Mouse (Mus musculus) mouse embryonic stem cell (cell line): Measurements from ENCODE around the gene Pmm1.
"Not testable (repeated sequence)": the region's sequence is repeated elsewhere in the genome, so short reads cannot be mapped to it uniquely, and the experiment has no call there.

Experiments used
- in situ Hi-C, 2 experiments: fragments of 300-500 bp; cut with MboI; formaldehyde crosslinking; loops; 1 replicate in 1 of 2; 3 replicates in 1 of 2; pipeline ENCODE4 v1.14.3; 2019 to 2020; ENCODE audit warnings: low sequenced_read_pairs in 2 of 2, low pct_unique_long_range_greater_than_20kb in 1 of 2, mixed read lengths in 1 of 2; ENCODE audit not compliant: unreplicated experiment in 1 of 2

The Pmm1 gene

GRCm38 (mm10) chr15:81960171-81961077 lies at the start of gene Pmm1:
TSS of gene Pmm1 (minus strand) at chr15:81960930.
- in situ Hi-C loops = no loop called here

GRCm38 (mm10) chr15:82004257-82004656 lies 43.5 kb upstream of the Pmm1 start:
- in situ Hi-C loops = no loop called here

- in situ Hi-C loops = loop anchor here in 1 of 2 experiments (5.0 kb wide), 1 partner anchor 37 kb away; no protein-coding TSS in a partner anchor
Observed at GRCm38 (mm10) chr15:81993992-81994391, 33.3 kb upstream of the Pmm1 start.

- in situ Hi-C loops = loop anchor here in 1 of 2 experiments (5.0 kb wide), 1 partner anchor 33 kb away; no protein-coding TSS in a partner anchor
Observed at GRCm38 (mm10) chr15:81990549-81990948, 29.8 kb upstream of the Pmm1 start.

- in situ Hi-C loops = loop anchor here (5.0 kb wide), 2 partner anchors 32 to 37 kb away; no protein-coding TSS in a partner anchor
Observed at GRCm38 (mm10) chr15:81989371-81990062, 28.8 kb upstream of the Pmm1 start.

- in situ Hi-C loops = loop anchor here in 1 of 2 experiments (5.0 kb wide), 1 partner anchor 35 kb away; no protein-coding TSS in a partner anchor
Observed at GRCm38 (mm10) chr15:81987646-81988045, 26.9 kb upstream of the Pmm1 start, which contains the start of gene Xrcc6. TSS of gene Xrcc6 (plus strand) at chr15:81987835.

- in situ Hi-C loops = loop anchor here in 1 of 2 experiments (5.0 kb wide), 1 partner anchor 33 kb away; no protein-coding TSS in a partner anchor
Observed at GRCm38 (mm10) chr15:81985267-81986161, 24.8 kb upstream of the Pmm1 start.

- in situ Hi-C loops = no loop called here
Observed at GRCm38 (mm10) chr15:81982173-81982572, 21.4 kb upstream of the Pmm1 start.

GRCm38 (mm10) chr15:81980321-81980720 lies 19.6 kb upstream of the Pmm1 start, which contains the start of gene 1700029P11Rik:
TSS of gene 1700029P11Rik (plus strand) at chr15:81980540.
- in situ Hi-C loops = no loop called here

- in situ Hi-C loops = not testable (repeated sequence)
Observed at GRCm38 (mm10) chr15:81975156-81975555, 14.4 kb upstream of the Pmm1 start.

GRCm38 (mm10) chr15:81970498-81970897 lies 9.8 kb upstream of the Pmm1 start:
- in situ Hi-C loops = not testable (repeated sequence)

- in situ Hi-C loops = not testable (repeated sequence)
Observed at GRCm38 (mm10) chr15:81969635-81970034, 8.9 kb upstream of the Pmm1 start.

- in situ Hi-C loops = no loop called here
Observed at GRCm38 (mm10) chr15:81969173-81969572, 8.4 kb upstream of the Pmm1 start.

GRCm38 (mm10) chr15:81968447-81968846 lies 7.7 kb upstream of the Pmm1 start:
- in situ Hi-C loops = no loop called here

- in situ Hi-C loops = no loop called here
Observed at GRCm38 (mm10) chr15:81967821-81968220, 7.1 kb upstream of the Pmm1 start.

- in situ Hi-C loops = no loop called here
Observed at GRCm38 (mm10) chr15:81966062-81966829, 5.5 kb upstream of the Pmm1 start.

GRCm38 (mm10) chr15:81964980-81965545 lies 4.3 kb upstream of the Pmm1 start:
- in situ Hi-C loops = no loop called here
